Mouse (Mus musculus): ENCODE results near the gene Tram2. TPM values are rescaled to one million over a fixed set of nuclear protein-coding genes. Genes with fewer than 3 reads are reported as not detected.
A peak's percentile ranks its signal among the peaks of the same experiment; 100 is the strongest.

Tram2 gene
- total RNA-seq (2021) = 1 to 10 TPM; 1.9 to 2.3 TPM
- long read RNA-seq, experiment 1, partial matches to known transcripts = 0 of 1 reads
- long read RNA-seq, experiment 1, other reads (novel, unspliced or antisense) = 1 of 1 reads
- long read RNA-seq, experiment 2, full-length matches to known transcripts = 1 of 1 reads
- long read RNA-seq, experiment 2, partial matches to known transcripts = 0 of 1 reads
- long read RNA-seq, experiment 2, other reads (novel, unspliced or antisense) = 0 of 1 reads

DNA sequence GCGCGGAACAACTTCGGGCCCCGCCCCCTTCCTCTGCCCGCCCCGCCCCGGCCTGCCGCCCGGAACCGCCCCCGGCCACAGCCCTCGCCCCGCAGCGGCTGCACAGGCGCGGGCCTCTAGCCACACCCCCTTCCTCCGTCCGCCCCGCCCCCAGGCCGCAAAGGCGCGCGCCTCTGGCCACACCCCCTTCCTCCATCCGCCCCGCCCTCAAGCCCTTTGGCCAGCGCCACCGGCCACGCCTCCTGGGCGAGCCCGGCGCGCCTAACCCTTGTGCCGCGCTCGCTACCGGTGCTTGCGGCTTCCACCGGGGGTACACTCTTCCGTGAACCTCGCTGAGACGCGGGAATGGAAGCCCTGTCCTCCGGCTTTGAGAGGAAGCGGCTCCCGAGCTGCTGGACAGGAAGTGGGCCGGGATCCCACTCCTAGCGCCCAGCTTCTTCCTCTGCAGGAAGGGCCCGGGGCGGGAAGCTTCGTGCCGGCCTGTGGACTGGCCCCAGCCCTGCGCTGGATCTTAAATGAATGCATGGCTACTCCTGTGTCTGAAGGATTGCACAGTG lies at the start of gene Tram2:
TSS of gene Tram2 (minus strand) at position 13 of the 557 bp plus-strand sequence.
- DNase-seq (ENCODE audit: low spot score in 2 of 2) = peak; percentile 85 to 90

DNA sequence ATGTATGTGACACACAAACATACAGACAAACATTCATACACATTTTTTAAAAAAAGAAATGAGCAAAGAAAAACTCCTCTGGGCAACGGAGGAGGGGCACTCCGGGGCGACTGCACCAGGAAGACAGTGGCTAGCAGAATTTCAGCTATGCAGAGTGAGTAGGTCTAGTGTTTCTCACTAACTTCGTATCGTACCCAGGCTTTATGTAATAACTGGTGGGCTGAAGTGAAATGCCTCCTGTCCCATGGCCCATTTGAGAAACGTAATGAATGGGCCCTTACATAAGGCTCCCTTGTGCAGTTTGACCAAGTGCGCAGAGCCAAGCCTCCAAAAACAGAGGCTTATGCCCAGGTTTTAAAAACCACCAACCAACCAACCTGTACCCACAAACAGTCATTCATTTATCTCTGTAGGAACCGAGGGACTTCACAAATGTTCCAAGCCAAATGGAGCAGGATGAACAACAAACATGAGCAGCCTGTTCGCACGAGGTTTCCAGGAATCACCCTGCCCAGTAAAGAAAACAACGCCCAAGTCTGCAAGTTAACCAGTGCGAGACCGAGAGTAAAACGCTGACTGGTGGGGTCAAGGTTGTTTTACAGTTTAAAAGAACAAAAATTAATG lies 45.8 kb upstream of the Tram2 start:
- peak in 1 of 2 experiments; percentile 18 for DNase-seq (ENCODE audit: low spot score in 2 of 2)

DNA sequence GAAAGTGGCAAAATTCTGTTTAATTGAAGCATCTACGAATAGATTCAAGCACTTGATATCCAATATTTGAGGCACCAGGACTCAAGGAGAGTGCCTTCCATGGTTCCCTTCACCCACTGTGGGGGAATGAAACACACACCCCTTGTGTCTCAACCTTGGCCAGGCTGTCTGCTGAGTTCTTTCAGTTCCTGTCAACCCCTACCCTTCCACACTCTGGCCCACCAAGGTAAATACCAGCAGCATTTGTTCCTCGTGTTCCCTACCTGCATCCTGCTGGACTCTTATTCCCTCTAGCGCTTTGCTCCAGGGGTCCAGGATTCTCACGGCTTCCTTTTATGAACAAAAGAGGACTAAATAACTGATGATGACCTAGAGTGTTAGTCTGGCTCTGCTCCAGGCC lies 24.8 kb upstream of the Tram2 start:
- DNase-seq (ENCODE audit: low spot score in 2 of 2) = no peak

DNA sequence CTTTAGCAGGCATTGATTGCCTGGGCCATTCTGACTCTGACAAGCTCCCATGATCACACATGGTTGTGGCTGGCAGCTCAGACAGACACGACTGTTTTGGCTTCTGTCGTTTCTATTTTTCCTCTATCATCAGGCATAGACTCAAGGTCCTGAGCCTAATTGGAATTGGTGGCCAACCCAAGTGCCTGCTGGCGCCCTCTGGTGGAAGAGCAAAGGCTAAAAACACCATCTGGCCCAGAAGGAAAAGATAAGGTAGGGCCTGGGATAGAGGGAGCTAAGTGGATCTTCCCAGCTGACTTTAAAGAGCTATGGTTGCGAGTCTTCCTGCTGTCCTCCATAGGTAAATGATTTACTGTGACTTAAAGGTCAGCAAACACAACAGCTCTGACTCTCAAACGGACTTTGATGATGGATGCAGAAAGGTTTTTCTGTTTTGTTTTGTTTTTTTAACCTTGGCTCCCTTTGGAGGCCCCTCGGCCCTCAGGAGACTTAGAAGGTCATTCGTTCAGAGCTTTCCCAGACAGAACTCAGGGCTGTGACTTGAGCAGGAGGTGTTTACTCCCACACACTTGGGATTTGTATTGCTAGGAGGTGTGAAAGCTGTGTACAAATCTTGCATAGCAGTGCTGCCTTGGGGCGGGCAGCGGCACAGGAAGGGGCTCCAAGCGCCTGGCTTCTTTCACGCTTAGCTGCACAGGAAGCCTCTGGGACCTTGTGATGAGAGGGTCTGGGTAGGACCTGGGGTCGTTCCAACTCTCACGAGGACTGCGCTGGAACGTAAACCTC lies 22.4 kb upstream of the Tram2 start:
- DNase-seq (ENCODE audit: low spot score in 2 of 2) = peak; percentile 28 to 61

DNA sequence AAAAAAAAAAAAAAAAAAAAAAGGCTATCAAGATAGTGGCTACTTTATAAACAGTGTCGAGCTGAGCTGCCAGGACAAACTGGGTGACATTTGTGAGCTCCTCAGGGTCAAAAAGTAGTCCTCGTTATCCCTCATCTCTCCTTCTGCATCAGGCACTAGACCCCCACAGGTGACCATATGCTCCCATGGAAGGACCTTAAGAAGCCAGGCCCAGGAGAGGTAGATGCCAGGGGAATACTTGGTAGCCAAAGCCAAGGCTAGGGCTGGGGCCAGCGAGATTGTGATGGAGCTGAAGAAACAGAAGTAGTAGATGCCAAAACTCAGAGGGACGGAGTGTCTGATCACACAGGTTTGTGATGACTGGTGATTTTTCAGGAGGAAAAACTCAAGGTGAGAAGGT lies 21.7 kb upstream of the Tram2 start:
- no peak for DNase-seq (ENCODE audit: low spot score in 2 of 2)

DNA sequence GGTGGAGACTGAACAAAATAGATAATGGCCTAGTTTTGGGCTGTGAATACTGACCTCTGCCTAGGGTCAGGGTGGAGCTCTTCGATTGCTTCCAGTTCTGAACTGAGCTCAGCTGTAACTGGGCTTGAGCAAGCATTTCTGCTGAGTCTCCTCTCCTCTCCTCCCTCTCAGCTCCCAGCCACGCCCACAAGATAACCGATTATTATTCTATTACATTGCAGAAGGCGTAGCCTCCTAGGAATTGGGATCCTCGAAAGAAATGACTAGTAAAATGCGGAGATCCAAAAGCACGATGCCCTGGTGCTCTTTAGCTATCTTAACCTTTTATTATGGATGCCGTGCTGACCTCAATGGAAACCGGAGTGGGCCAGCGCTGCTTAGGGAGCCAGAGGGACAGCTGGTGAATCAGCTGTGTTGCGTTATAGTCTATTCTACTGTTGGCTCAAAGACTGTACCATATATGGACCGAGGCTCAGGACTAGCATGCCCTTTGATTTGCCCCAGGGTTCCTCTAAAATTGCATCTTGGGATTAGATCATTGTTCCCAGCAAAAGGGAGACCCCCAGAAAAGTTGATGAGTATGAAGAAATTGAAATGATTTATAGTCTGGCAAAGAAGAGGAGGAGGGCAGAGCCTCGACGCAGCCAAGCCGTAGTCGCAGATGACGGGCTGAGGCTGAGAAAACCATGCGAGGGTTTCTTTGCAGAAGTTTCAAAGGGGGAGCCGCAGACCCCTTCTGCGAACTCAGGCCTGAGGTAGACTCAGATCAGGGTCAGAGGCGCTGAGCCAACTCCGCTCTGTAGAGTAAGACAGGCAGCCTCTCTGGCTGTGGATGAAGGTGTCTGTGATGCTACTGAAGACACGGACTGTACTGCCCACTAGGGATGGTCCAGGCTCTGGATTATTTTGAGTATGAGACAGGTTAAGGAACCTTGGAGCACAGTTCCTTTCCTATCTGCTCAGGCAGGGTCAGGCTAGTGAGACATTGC lies 18.3 kb upstream of the Tram2 start:
- DNase-seq (ENCODE audit: low spot score in 2 of 2) = no peak

DNA sequence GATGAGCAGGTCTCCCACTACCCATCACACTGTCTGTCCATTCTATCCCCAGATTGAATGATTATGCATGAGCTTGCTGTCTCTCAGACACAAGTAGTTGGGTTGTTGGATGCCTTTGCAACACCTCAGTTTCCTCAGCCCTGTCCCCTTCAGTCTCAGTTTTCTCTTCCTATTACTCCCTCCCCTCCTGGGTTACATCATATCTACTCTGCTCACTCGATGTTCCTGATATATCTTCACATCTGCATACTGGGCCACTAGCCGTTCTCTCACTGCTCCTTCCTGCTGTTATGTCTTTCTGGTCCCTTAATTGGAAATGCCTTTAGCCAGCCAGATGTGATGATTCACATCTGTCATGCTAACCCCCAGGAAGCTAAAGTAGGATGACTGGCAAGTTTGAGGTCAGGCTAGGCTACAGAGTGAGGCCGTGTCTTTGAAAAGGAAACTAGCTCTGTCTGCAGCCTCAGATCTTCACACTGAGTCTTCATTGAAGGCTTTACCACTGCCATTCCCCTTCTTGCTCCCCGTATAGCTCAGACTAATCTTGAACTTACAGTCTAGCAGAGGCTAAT lies 15.7 kb upstream of the Tram2 start:
- no peak for DNase-seq (ENCODE audit: low spot score in 2 of 2)

DNA sequence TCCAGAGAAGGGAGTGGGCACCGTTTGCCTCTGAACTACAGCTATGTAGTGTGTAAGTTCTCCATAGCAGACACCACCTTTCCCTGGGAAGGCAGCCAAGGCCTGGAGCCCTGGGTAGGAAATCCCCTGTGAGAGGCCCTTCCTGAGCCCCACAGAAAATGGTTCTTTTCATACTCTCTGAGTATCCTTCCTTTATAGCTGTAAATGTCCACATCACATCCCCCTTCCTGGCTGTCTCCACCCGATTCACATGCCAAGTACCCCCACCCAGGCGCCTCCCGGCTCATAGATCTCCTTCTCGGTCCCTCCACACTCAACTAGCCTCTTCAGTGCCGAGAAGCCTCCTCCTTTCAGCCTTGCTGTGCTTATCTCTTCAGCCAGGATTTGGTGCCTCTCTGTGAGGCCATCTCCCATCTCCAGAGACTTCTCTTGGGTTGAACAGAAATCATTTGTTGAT lies 10.7 kb upstream of the Tram2 start:
- no peak for DNase-seq (ENCODE audit: low spot score in 2 of 2)

DNA sequence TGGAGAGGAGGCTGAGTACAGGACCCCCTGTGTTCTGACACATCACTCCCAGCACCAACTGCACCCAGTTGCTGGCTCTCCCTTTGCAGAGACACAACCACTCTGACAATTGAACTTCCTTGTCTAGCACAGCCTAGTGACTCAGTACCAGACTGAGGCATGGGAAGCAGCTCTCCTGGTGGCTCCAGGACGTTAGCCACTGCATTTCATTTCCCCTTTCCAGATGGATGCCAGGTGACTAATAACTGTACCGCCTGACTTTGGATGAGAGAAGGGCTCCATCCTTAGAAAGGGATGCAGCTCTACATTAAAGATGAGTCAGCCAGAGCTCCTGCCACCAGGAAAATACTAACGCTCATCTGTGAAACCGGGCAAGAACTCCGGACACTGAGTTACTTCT lies 7.3 kb upstream of the Tram2 start:
- DNase-seq (ENCODE audit: low spot score in 2 of 2) = no peak

DNA sequence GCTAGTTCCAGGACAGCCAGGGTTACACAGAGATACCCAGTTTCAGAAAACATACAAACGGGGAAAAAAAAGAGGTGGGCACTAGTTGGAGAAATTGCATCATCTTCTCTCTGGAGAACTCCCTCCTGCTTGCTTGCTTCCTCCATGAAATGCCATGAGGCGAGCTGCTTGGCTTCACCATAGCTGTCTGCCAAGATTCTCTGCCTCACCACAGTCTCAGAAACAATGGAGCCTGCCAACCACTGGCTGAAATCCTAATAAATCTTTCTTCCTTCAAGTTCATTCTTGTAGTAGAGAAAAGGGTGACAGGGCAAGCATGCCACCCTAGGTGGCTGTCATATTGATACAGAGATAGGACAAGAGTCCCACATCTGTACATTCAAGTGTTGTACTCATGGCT lies 5.6 kb upstream of the Tram2 start:
- no peak for DNase-seq (ENCODE audit: low spot score in 2 of 2)

DNA sequence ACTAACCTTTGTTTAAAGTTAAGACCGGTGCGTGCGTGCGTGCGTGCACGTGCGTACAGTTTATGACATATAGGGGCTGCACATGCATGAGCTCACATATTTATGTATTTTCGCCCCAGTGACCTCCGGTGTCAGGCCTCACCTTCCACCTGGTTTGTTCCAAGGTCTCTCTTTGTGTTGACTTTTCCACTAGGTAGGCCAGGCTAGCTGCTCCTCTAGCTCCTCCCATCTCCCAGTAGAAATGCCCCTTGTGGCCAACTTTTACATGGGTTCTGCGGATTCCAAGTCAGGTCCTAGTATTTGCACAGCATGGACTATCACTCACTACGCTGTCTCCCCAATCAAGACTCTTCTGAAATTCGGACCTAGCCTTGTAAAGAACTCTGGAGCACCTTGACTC lies 1.3 kb upstream of the Tram2 start:
- no peak for DNase-seq (ENCODE audit: low spot score in 2 of 2)

DNA sequence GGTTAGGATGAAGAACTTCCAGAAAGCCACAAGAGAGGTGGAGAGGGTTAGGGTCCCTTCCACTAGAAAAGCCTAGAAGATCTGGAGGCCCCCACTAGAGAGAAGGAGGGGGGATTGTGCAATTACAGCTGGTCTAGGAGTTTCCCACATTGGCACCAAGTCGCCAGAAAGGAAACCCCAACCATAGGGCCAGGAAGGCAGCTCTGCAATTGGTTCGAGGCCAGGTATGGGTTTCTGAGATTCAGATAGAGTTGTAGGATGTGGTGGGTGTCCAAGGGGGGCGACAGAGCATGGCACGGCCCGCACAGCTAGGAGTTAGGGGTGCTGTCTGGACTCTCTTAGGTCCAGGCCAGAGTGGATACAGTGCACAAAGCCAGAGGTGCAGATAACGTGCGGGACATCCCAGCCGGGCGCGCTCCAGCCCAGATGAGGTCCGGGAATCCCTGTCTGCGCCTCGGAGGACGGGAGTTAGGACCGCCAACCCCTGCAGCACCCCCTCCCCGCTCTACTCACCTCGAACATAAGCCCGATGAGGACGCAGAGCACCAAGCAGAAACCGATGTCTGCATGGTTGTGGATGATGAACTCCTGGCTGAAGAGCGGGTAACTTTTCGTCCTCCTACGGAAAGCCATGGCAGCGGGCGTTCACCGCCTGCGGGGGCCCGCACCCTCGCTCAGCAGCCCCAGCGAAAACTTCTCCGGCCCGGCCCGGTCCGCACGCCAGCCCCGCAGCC lies 381 bp downstream of the Tram2 start:
- DNase-seq (ENCODE audit: low spot score in 2 of 2) = no peak

DNA sequence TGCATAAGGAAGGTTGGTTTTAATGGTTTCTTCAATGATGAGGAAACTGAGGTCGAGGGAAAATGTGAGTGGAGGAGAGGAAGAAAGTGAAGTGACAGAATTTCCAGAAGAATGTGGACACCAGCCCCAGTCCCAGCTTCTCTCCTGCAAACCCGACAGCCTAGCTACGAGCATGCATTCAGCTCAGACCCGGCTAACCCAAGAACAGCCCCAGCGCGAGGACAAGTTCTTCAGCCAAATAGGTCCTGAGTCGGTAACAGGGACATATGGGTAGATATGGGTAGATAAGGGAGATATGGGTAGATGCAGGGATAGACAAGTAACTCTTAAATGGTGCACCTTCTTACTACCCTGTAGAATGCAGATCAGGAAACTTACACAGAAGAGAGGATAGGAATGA lies 1.4 kb downstream of the Tram2 start:
- DNase-seq (ENCODE audit: low spot score in 2 of 2) = no peak

DNA sequence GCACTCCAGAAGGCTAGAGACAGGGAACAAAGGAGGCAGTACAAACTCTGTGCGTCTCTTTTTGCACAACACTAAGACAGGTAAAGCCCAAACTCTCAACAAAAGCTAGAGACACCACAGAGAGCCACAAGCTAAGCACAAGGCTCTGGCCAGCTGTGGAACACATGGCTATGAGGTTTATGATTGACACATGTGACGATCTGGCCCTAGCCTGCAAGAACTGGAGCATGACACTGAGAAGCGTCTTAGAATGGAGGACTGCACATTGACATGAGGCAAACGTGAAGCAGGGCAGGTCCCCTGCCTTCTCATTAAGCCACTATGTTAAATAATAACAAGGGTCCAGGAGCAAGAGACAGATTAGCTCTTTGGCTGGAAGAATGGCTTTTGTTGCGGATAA lies 1.8 kb downstream of the Tram2 start:
- DNase-seq (ENCODE audit: low spot score in 2 of 2) = no peak

DNA sequence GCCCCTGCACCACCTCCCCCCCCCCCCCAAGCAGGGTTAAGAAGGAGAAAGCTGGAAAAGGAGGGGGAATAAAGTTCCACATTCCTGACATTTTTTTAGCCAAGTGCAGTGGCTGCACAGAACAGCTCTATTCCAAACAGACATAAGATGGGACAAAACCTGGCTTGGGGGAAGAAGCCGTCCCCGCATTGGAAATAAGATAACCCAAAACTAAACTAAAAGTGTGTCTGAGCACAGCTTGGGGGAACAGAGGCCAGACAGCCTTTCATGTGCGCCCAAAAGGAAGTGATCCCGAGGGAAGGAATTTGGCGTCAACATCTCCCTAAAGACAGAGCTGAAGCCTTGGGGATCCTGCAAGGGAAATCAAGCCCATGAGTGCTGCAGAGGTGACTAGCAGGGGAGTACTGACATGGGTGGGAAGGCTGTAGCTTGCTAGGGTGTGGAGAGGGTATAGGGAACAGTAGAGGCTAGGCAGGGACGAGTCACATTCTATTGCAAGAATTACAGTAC lies 3.0 kb downstream of the Tram2 start:
- DNase-seq (ENCODE audit: low spot score in 2 of 2) = no peak

DNA sequence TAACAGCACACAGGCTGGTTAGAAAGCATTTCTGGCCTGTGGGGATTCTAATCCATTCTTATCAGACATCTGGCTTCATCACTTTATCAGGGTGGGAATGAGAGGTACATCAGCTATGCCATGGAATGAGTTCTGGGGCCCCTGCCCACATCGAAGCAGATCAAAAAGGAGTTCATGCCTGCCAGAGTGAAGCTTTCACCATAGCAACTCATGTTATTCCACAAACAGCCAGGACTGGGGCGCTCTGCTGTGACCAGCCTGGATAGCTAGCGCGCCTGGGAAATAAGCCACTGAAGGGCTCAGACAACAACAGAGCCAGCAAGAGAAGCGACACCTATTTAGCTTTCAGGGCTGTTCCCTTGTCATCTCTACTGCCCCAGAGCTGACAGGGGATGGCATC lies 4.8 kb downstream of the Tram2 start:
- peak; percentile 34 to 58 for DNase-seq (ENCODE audit: low spot score in 2 of 2)

DNA sequence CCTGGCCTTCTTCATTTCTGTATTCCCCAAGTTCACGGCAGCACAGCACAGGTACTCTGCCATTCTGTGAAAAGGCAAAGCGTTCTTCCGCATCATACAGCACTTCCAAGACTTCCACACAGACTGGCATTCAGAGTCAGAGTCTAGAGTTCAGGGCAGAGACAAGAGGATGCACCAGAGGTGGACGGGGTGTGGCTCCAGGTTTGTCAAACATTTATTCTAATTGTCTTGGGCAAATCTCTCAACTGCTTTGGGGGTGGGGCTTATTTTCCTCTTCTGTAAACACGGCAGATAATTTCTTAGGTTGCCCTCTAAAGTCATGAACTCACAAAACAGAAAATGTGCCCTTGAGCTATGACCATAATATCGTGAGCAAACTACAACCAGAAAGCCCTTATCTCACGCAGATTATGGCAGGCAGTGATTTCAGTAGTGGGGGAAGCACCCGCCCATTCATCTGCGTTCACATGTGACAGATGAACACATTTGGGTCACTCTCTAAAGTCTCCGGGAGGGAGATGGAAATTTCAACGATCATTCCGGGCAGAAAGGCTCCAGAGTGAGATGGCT lies 6.1 kb downstream of the Tram2 start:
- no peak for DNase-seq (ENCODE audit: low spot score in 2 of 2)

DNA sequence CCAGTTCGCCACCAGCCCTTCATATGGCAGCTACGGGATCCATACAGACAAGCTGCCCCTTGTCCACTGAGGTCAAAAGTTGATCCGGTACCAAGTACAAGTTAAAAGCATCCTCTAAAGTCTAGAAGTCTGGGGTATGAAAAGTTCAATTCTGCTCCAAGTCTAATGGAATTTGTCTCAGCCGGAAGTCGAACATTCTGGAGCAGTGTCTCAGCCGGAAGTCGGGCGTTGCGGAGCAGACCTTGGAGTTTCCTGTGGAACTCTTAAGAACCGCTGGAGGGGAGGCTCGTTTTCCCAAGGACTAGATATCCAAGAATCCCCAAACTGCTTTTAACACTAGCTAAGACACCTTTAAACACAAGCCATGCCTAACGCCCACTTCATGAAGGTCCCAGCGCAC lies 8.4 kb downstream of the Tram2 start:
- DNase-seq (ENCODE audit: low spot score in 2 of 2) = no peak

DNA sequence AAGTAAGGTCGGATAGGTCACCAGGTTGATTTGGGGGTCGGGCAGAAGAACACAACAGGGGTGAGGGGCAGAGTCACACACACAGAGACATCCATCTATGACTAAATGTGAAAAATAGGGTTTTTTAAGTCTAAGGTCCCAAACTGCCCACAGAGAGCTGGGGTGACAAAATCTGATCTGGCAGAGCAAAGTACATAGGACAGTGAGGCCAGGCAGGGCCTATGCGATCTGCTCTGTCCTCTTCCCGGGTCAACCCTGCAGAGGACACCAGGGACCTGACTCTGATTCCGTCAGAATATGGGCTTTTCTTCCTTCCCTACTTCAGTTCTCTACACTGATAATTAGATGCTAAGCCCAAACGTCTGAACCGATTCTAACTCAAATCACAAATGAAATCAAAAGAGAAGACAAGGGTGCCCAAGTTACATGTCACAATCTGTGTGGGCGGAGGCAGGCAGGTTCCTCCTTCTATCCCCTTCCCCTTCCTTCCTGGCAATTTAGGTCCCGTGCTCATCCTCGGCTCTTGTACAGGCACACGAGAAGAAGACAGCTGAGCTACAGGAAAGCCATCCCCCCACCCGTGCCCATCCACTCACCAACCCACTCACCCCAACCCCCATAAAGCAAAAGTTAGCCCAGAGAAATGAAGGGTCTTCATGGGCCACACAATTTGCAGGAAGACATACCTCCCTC lies 9.1 kb downstream of the Tram2 start:
- DNase-seq (ENCODE audit: low spot score in 2 of 2) = no peak
